Comparison of ENCODE assay signal across 8 mouse cellular contexts in genomic region chr14:48852787-48853186, GRCm38 (mm10).
DNase-seq lines count a peak whose midpoint lies in the region; ATAC-seq and TF ChIP-seq lines count a peak whose summit lies in the region.
"Had no signal": no experiment of that assay in that cellular context is flagged by ENCODE, and none has a peak within 500 bp of the region (broad histone marks: within the 10 kb centered on the region; RNA-seq: fewer than 3 reads in every experiment).

No protein-coding gene starts in this region.

- H3K4me1 ChIP-seq in megakaryocyte, embryonic 14.5 days, result peaks cover 4% of the 10 kb centered on the region; the same call in 1 of the 2 replicates

- DNase-seq in A20 (ENCODE audit: low read depth, low spot score), result peak; percentile 39
- DNase-seq in brain, embryonic 14.5 days (ENCODE audit: low read depth), result peak; percentile 66
- DNase-seq in spleen, adult 18-20 months, result no peak
- no peak for DNase-seq in urinary bladder, adult 18-20 months (ENCODE audit: low spot score in 2 of 2)
- DNase-seq in adrenal gland, postnatal 25 days, result no peak
- DNase-seq: lung, postnatal 14 days had no signal

- H3K27me3 ChIP-seq in megakaryocyte, embryonic 14.5 days (replicated peaks), result no peaks in the 10 kb centered on the region

- H3K4me3 ChIP-seq in megakaryocyte, embryonic 14.5 days (replicated peaks), result peak overlapping the region; percentile 72

- no peak for TF ChIP-seq POLR2A in brain, embryonic 14.5 days (IDR thresholded peaks at IDR 0.05; ENCODE audit: borderline replicate concordance, extremely low read depth, insufficient read depth, insufficient read length, poor library complexity, severe bottlenecking)

- TF ChIP-seq CTCF in brain, embryonic 14.5 days (IDR thresholded peaks at IDR 0.05; ENCODE audit: borderline replicate concordance, extremely low read depth, insufficient read depth, insufficient read length), result no peak

- peak; percentile 62 to 80 for ATAC-seq in hematopoietic stem cell, adult 5-6 weeks (replicated peaks in 1 of 2; ENCODE audit: insufficient read depth in 1 of 2, low FRiP score in 2 of 2, low TSS enrichment in 1 of 2, low read depth in 1 of 2, poor library complexity in 2 of 2, severe bottlenecking in 2 of 2)

- H3K9me3 ChIP-seq in megakaryocyte, embryonic 14.5 days, result no peaks in the 10 kb centered on the region

- H3K36me3 ChIP-seq in megakaryocyte, embryonic 14.5 days (replicated peaks; ENCODE audit: low read length), result no peaks in the 10 kb centered on the region

Comparison
In these comparisons a context has a peak if more than half of its experiments do, and no peak if none do; other contexts are left out.
1. DNase-seq: peak in A20 (single experiment) and brain, embryonic 14.5 days (single experiment); none in spleen, adult 18-20 months (0 of 2), urinary bladder, adult 18-20 months (0 of 2) and adrenal gland, postnatal 25 days (single experiment).